Mouse (Mus musculus): ENCODE results near the gene Fam110a.

GRCm38 (mm10) chr2:151976067-151976466, 4.0 kb downstream of the Fam110a start:
- TF ChIP-seq EP300 (IDR thresholded peaks at IDR 0.05; ENCODE audit: low read depth) (no peak), CTCF (IDR thresholded peaks at IDR 0.05; ENCODE audit: low read depth) (no peak)
